Mouse (Mus musculus) lung, postnatal 25 days (tissue): ENCODE measurements around the gene Pinlyp.
"Not testable (repeated sequence)": the region's sequence is repeated elsewhere in the genome, so short reads cannot be mapped to it uniquely, and the experiment has no call there.

Experiments
- DNase-seq: peaks from one replicate; pipeline ENCODE4 v3.0.0; 2022; ENCODE audit warnings: low spot score

The Pinlyp gene

DNA sequence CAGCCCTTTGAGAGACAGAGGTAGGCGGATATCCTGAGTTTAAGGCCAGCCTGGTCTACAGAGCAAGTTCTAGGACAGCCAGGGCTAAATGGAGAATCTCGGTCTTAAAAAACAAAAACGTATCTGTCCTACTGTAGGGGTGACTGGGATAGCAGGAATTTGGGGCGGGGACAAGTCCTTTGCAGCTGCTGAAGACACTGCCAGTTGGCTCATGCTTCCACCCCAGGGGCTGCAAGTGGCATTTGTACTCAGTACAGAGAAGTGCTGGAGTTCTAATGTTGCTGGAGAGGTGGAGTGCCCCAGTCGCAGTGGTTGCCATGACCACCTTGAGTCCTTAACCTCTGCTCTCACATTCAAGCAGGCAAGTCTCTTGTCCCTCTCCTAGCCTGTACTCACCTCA lies 23.1 kb downstream of the Pinlyp start:
- DNase-seq = no peak

DNA sequence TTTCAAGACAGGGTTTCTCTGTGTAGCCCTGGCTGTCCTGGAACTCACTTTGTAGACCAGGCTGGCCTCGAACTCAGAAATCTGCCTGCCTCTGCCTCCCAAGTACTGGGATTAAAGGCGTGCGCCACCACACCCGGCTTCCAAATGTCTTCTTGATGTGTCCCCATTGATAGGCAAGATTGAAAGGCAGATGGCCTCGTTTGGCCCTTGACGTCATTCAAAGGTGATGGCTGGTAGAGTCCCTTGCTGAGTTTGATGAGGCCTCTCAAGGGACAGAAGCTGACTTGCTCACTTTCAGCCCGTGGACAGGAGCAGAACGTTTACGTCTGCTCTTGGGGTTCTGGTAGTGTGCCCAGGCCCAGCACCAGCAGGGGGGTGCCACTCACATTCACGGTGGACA lies 25.9 kb downstream of the Pinlyp start:
- DNase-seq = not testable (repeated sequence)

DNA sequence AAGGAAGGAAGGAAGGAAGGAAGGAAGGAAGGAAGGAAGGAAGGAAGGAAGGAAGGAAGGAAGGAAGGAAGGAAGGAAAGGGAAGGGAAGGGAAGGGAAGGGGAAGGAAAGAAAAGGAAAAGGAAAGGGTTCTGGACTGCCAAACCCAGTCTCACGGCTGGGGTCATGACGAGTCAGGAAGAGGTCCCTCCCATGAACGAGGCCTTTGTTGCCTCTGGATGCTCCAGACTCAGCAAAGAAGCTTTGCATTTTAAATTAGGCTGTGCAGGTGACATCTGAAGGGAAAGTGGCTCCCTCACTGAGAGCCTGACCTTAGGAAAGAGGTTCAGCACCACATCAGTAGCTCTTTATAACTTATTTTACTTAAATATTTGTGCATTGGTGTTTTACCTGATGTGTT lies 26.8 kb downstream of the Pinlyp start:
- DNase-seq = no peak

DNA sequence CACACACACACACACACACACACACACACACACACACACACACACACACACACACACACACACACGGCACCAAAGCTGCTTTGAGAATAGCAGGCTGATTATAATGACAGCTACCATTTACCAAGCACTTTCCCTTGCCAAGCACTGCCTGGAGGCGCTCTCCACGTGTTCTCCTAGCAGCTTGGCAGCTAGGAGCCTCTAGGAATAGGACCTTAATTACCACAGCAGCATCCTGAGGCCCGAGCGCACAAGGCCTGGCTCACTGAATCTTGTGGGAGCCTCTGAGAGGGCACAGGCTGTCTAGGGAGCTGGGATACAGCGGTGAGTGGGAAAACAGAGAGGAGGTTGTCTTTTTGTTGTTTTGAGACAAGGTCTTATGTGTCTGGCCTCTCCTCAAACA lies 28.3 kb downstream of the Pinlyp start:
- DNase-seq = no peak

DNA sequence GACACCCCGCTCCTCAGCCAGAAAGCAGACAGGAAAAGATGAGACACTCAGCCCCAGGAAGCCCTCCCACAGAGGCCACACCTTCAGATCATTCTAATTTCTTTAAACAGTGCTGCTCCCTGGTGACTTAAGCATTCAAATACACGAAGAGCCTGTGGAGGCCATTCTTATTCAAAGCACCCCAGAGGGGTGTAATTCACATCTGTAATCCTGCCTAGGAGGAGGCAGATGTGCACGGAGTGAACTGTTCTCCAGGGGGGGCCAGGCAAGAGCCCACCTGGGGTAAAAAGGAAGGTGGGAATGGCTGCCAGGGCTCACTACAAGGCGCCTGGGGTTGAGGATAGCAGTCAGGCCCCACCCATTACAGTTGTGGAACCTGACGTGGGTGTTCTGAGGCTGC lies 28.8 kb downstream of the Pinlyp start:
- no peak for DNase-seq

DNA sequence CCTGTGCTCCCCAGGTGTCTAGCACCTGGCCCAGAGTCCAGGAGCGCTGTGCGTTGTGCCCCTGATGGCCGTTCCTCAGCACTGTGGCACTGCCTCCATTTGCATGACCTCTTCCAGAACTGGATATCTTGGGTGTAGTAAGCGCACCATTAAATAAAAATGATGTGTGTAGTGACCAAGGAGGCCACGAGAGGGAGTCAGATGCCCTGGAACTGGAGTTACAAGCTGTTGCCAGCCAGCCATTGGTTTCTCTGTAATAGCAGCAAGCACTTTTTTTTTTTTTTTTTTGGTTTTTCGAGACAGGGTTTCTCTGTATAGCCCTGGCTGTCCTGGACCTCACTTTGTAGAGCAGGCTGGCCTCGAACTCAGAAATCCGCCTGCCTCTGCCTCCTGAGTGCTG lies 29.6 kb downstream of the Pinlyp start:
- not testable (repeated sequence) for DNase-seq

DNA sequence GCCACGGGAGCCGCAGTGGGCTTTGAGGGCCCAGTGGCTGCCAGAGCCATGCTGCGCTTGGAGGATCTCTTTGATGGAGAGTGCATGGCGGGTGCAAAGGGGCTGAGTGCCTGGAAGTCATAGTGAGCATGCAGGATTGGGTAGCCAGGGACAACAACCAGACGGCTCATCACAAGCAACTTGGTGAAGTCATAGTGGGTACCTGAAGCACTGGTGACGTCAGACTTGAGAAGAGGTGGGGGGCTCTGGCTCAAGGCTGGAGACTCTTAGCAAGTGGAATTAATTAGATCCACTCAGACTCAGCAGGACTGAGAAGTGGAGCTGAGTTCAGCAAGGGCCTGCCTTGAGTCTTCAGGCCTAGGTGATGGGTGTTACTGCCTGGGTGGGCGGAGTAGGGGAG lies 33.6 kb downstream of the Pinlyp start, which contains the start of gene AC161166.1:
AC161166.1 (minus strand) TSS at position 101 of the 400 bp plus-strand sequence.
- no peak for DNase-seq

DNA sequence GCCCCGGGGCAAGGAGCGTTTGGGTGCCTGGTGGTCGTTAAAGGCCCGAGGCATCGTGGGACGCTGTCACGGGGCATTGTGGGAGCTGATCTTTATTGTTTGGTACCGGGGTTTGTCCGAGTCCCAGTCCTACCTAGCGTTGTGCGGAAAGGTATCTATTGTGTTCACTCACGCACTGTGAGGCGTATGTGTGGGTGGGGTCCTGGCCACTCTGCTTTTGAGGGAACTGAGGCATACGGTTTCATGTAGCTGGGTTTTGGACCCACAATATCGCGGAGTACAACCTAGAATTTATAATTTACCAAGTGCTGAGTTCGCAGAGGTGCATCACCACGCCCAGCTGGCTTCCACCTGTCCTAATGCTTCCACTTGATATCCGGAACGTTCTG lies 38.2 kb downstream of the Pinlyp start:
- DNase-seq = no peak

DNA sequence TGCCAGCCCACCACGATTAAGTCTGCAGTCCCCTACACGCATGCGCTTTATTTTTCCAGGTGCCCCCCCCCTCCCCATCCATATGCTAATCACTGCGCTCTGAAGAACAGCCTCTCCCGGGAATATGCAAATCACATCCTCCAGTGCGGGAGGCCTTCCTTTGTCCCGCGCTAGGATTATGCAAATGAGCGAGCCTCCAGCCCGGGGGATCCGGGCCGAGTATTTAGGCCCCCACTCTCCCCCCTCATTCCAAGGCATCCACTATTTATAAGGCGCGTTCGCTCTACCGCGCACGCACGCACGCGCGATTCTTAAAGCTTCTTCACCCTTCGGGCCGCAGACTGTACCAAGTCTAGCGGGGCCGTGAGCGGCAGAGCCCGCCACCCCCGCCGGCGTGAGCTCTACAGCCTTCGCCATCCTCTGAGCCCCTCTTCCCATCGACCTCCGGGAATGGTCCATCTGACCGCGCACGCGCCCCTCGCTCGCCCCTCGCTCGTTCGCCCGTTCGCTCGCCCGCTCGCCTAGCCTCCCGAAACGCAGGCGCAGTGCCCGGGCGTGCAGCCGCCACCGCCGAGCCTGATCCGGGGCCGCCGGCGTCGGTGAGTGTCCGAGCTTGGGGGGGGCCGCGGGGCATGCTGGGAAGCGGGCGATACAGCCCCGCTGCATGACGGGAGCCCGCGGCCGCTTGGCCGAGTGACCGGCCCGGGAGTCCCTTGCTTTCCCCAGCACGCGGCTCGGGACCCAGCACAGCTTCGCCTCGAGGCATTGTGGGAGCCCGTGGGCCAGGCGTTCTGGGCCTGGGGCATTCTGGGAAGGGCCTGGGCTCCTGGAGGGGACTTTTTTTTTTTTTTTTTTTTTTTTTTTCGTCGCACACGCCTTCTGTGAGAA lies 38.8 kb downstream of the Pinlyp start, which contains the start of gene Zfp428:
Zfp428 (plus strand) TSS at position 169 of the 888 bp plus-strand sequence.
- DNase-seq = peak; percentile 83

DNA sequence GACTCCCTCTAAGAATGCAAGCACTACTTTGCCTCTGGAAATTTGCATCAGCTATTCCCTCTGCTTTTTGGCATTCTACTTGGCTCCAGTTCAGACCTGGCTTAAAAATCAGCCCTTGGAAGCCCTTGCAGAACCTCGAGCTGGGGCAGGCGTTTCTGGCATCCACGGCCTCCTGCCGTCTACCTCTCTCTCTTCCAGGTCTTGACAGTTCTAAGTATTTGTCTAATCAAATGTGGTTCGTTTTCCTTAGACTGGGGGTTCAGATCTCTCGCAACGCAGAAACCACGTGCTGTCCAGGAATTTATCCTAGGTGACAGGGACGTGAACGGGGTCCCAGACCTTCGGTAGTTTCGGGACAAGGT lies 39.5 kb downstream of the Pinlyp start:
- no peak for DNase-seq

DNA sequence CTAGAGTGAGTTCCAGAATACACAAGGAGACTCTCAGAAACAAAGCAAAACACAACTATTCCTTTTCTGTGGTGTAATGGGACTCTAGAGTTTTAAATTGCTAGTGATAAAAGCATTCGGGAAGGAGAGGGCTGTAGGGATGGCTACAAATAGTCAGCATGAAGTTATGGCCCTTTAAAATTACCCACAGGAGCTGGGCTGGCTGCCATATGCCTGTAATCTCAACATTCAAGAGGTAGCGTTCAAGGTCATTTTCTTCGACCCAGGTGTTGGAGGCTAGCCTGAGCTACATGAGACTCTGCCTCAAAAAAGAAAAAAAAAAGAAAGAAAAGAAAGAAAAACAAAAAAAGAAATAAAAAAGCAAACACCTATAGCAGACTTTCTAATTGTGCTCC lies 39.9 kb downstream of the Pinlyp start:
- no peak for DNase-seq

DNA sequence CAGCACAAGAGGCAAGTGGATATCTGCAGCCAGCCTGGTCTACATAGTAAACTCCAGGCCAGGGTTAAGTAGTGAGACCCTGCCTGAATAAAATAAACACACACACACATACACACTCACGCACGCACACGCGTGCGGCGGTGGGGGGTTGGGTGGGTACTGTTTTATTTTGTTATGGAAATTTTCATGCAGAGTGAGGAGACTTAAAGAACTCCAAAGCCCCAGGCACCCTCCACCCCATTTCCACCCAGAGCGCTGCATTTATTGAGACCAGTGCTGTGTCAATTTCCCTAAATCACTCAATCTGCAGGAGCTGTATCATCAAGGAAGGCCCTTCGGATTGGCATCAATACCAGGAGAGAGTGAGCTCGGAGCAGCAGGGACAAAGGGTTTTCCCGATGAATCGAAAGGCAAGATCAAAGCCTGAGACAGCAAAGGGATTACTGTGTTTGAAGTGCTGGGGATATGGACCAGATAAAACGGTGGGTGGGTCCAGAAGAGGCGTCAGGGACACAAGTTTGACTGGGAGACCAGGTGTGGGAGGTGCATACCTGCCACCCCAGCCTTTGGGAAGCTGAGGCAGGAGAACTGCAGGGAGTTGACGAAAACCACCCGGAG lies 40.4 kb downstream of the Pinlyp start:
- no peak for DNase-seq

DNA sequence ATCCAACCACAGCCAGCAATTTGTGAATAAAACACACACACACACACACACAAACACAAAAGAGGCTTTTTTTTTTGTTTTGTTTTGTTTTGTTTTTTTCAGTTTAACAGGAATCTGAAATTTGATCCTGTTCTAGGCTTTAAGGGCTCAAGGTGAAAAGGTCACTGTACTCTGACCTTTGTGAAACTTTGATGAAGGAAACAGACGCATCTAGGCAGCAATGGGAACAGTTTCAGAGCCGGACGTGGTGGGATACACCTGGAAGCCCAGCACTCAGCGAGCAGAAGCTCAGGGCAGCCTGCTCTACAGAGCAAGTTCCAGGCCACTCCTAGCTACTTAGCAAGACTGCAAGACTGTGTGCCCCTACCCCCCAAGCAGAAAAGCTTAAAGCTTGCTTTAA lies 41.0 kb downstream of the Pinlyp start:
- DNase-seq = no peak

DNA sequence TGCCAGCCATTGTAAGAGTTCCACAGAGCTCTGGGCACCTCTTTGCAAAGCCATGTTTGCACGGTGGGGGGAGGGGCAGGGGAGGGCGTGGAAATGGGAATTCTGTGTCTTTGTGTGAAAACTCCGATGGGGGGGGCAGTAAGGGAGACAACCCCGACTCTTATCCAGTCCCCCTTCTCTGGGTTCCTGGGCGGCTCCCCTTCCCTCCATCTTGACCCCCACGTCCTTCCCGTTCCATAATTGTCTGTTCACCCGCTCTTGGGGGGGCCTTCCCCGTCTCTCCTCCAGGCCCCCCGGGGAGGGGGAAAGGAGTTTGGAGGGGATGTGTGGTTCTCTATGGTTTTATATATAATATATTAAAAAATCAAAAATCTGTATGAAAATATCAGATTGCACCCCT lies 41.9 kb downstream of the Pinlyp start:
- no peak for DNase-seq

DNA sequence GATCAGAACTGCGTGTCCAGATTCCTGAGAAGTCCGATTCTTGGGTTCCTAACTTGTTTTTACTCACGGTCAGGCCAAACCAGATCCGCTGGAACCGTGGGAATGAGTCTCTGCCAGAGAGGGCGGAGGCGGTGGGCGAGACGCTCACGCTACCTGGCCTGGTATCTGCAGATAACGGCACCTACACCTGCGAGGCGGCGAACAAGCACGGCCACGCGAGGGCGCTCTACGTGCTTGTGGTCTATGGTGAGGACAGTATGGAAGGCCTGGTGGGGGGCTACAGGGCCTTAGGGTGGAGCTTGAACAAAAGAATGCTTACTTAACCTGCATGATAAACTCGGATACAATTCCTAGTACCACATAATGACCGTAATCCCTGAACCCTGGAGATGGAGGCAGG lies 44.4 kb downstream of the Pinlyp start:
- DNase-seq = peak; percentile 23

DNA sequence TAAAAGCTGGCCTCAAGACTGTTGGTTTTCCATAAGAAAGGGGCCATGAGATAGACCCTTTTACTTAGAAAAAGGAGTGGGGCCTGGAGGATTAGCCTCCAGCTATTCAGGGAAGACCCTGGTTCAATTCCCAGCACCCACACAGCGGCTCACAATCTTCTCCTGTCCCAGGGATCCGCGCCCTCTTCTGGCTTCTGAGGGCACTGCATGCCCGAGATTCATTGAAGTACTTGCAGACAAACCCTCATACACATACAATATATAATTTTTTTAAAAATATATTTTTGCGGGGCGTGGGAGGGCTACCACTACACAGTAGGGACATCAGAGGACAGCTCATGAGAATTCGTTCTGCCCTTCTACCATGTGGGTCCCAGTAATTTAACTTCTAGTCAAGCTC lies 45.0 kb downstream of the Pinlyp start:
- no peak for DNase-seq

DNA sequence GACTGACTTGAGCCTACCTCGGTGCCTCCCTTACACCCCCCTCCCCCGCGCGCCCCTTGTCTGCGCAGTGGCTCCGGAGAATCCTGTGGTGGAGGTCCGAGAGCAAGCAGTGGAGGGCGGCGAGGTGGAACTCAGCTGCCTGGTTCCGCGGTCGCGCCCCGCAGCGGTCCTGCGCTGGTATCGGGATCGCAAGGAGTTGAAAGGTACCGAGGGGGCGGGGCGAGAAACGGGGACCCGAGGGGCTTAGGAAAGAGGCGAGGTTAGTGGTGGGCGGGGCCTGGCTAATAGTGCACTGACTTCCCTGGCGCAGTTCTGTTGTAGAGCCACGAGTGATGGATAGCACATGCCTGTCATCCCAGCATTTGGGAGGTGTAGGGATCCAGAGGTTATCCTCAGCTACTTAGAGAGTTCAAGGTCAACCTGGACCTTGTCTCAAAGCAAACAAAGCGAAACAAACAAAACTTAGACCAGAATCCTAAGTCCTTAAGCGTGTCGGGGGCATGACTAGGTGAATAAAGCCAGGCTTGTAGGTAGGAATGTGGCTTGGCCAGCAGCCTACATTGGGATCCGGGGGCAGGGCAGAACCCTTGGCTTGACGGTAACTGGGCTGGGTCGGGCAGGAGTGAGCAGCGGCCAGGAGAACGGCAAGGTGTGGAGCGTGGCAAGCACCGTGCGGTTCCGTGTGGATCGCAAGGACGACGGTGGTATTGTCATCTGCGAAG lies 45.9 kb downstream of the Pinlyp start:
- DNase-seq = no peak
